Mouse (Mus musculus): ENCODE measurements around the gene Lrrc23. TPM values are rescaled to one million over a fixed set of nuclear protein-coding genes. Genes with fewer than 3 reads are reported as not detected.
"Not testable (repeated sequence)": the region's sequence is repeated elsewhere in the genome, so short reads cannot be mapped to it uniquely, and the experiment has no call there.

Gene Lrrc23
- total RNA-seq, 2 experiments from 2014 or later: 2.1 to 4.3 TPM

DNA sequence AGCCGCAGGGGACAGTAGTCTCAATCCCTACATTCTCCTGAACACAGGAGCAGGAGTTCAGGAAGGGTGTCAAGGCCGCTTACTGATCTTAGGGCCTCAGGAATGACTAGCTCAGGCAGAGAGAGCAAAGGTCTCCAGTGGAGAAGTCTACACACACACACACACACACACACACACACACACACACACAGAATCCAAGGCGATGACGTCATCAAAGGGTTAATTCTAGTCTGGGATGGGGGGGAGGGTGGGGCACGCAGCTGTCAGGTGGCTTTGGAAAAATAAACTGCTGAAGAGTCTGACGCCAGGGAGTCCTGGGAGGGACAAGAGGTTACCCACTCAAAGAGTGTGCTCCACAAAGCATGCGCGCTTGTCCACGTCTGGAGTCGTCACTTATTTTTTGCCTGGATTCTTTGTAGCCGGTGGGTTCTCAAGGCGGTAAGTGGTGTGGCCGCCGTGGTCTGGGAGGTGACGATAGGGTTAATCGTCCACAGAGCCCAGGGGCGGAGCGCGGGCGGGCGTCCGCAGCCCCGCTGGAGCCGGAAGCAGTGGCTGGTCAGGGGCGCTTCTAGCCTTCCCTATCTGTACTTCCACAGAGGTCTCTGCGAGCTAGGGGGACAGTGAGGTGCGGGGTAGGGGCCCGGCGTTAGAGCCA, 29.0 kb upstream of the Lrrc23 start, which contains the start of gene Spsb2:
Gene Spsb2 (plus strand): TSS at position 304 of the 655 bp plus-strand sequence.
- intact Hi-C loops (cut with DNase I): loop anchor here (5.0 kb wide), 1 partner anchor 51 kb away; the partner anchor contains the start of genes Atn1 and Gm45234
- DNase-seq: peak; percentile 71

DNA sequence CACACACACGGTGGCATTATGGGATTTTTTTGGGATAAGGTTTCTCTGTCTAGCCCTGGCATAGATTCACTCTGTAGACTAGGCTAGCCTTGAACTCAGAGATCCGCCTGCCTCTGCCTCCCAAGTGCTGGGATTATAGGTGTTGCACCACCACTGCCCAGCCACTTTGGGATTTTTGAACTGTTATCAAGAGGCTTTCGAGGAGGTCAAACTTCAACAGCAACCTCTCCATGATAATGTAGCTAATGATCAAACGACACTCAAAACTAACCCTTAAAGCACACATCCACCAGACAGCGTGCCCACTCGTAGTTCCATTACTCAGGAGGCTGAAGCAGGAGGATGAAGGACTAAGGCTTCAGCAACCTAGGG, 28.4 kb upstream of the Lrrc23 start:
- DNase-seq: no peak
- intact Hi-C loops (cut with DNase I): loop anchor here (5.0 kb wide), 1 partner anchor 51 kb away; the partner anchor contains the start of genes Atn1 and Gm45234

- intact Hi-C loops (cut with DNase I): loop anchor here (5.0 kb wide), 1 partner anchor 50 kb away; the partner anchor contains the start of genes Atn1 and Gm45234
- no peak for DNase-seq
Observed at GRCm38 (mm10) chr6:124807366-124807765, 27.8 kb upstream of the Lrrc23 start.

GRCm38 (mm10) chr6:124806446-124807140, 27.1 kb upstream of the Lrrc23 start:
- no peak for DNase-seq
- intact Hi-C loops (cut with DNase I): loop anchor here (5.0 kb wide), 1 partner anchor 49 kb away; the partner anchor contains the start of genes Atn1 and Gm45234

DNA sequence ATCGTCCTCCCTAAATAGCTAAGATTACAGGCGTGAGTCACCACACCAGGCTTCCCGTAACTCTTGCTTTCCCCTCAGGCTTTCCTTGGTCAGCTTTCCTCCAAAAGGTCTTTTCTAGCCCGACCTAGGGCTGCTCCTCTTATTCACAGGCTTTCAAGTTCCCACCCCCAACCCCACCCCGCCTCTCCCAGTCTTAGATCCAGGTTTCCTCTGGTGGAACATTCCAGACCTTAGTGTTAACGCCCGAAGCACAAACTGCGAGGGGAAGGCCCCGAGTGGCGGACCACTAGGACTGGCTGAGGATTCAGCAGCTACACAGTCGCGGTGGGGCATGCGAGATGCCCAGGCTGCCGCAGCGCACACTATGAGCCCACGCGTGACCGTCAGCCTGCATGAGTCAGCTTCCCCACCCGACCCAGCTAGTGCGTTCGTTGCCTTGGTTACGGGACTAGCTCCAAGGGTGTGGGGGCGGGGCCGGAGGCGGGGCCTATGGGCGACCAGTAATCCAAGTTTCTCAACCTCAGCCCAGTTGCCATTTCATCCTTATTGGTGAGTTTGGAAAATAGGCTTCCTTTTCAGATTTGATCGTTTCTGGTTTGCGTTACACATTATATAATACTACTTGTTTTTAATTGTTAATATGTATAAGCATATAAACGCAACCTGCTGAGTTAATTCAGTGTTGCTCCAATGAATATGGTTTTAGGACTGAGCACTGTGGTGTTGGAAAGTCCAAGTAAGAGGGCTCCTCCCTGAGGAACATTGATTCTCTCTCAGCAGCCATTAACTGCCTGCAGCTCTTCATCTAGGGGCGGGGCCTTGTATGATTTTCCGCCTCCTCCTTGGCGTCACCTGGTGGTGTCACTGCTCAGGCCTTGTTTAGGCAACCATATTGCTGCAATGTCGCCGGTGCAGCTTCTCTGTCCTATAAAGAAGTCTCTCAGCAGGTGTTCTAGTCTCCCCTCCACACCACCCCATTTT, 26.1 kb upstream of the Lrrc23 start:
- DNase-seq: peak; percentile 92

GRCm38 (mm10) chr6:124804341-124804740, 24.8 kb upstream of the Lrrc23 start:
- DNase-seq: no peak
- intact Hi-C loops (cut with DNase I): no loop called here

More for the DNA sequence above, 26.1 kb upstream of the Lrrc23 start:
- intact Hi-C loops (cut with DNase I): loop anchor here (5.0 kb wide), 1 partner anchor 48 kb away; the partner anchor contains the start of genes Atn1 and Gm45234

DNA sequence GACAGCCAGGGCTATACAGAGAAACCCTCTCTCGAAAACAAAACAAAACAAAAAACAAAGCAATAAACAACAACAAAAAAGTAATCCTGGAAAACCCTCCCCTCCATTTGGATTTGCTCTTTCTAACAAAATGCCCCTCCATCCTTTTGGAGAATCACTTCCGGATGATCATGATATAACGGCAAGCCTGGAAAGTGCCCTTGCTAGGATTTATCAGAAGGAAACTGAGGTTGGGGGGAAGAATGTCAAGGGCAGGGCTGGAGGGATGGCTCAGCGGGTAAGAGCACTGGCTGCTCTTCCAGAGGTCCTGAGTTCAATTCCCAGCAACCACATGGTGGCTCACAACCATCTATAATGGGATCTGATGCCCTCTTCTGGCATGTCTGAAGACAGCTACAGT, 24.2 kb upstream of the Lrrc23 start:
- intact Hi-C loops (cut with DNase I); DNase-seq: not testable (repeated sequence)

GRCm38 (mm10) chr6:124803061-124803460, 23.5 kb upstream of the Lrrc23 start:
- DNase-seq: no peak
- intact Hi-C loops (cut with DNase I): no loop called here

DNA sequence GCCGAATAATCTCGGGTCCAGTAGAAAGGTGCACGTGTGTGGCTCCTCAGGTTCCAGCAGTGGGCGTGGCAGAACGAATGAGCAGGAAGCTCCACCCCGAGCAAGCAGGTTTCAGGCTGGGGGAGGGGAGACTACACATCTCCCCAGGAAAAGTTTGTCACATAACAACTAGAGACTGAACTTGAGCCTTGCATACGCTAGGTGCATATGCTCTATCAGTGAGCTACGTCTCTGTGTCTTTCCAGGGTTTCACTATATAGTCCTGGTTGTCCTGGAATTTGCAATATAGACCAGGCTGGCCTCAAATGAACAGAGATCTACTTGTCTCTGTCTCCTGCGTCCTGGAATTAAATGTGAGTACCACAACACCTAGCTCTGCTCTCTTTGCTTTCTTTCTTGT, 22.9 kb upstream of the Lrrc23 start:
- DNase-seq; intact Hi-C loops (cut with DNase I): not testable (repeated sequence)

GRCm38 (mm10) chr6:124796200-124796599, 16.7 kb upstream of the Lrrc23 start:
- no peak for DNase-seq
- intact Hi-C loops (cut with DNase I): no loop called here

GRCm38 (mm10) chr6:124795781-124796180, 16.3 kb upstream of the Lrrc23 start:
- DNase-seq: no peak
- intact Hi-C loops (cut with DNase I): no loop called here

DNA sequence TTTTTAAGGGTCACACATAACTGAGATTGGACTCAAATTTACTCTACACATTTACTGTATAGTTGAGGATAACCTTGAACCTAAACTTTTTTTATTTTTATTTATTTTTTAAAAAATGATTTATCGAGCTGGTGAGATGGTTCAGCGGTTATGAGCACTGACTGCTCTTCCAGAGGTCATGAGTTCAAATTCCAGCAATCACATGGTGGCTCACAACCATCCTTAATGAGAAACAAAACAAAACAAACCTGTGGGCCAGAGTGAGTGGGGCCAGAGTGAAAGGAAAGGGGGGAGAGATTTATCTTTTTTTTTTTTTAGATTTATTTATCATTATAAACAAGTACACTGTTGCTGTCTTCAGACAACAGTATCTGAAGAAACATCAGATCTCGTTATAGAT, 12.4 kb upstream of the Lrrc23 start:
- intact Hi-C loops (cut with DNase I): no loop called here
- no peak for DNase-seq

- DNase-seq: no peak
- intact Hi-C loops (cut with DNase I): no loop called here
Observed at GRCm38 (mm10) chr6:124790121-124790520, 10.6 kb upstream of the Lrrc23 start.

- intact Hi-C loops (cut with DNase I): no loop called here
- DNase-seq: peak; percentile 24
Observed at GRCm38 (mm10) chr6:124789519-124789918, 10.0 kb upstream of the Lrrc23 start.

- intact Hi-C loops (cut with DNase I): no loop called here
- no peak for DNase-seq
Observed at GRCm38 (mm10) chr6:124787722-124788121, 8.2 kb upstream of the Lrrc23 start.

DNA sequence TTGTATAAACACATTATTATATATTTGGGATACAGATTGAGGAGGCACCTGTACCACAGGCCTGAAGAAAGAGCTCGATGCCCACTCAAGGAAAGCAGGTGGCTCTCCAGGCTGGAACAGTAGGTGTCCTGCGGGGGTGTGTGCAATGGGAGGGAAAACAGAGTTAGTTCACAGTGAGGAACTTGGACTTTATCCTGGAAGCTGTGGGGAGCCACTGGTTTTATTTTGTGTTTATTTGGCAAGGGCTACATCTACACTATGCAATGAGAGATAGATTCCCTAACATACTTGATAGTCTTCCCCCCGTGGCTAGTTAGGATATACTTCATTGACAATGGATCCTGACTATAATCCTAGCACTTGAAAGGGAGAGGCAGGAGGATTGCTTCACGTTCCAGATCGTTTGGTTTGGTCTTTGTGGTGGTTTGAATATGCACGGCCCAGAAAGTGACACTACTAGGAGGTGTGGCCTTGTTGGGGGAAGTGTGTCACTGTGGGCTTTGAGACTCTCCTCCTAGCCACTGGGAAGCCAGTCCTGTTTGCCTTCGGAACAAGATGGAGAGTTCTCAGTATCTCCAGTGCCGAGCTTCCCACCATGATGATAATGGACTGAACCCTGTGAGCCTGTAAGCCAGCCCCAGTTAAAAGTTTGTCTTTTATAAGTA, 7.4 kb upstream of the Lrrc23 start:
- intact Hi-C loops (cut with DNase I): no loop called here
- DNase-seq: no peak

DNA sequence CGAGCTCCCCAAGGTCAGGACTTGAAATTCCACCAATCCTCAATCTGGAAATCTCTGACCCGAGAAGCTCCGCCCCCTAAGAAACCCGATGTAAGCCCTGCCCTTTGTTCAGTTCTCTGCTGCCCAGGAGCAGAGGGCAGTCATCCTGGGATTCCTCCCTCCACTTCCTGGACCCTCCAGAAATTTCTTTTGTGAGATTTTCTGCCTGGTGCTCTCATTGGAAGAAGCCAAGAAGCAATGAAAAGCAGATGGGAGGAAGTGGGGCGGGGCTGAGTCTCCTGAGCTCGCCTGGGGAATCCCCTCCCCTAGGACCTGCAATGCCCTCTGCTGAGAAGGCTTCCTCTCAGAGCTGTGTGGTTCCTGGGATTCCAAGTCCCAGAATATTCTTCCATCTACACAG, 2.9 kb upstream of the Lrrc23 start:
- DNase-seq: no peak
- intact Hi-C loops (cut with DNase I): no loop called here

DNA sequence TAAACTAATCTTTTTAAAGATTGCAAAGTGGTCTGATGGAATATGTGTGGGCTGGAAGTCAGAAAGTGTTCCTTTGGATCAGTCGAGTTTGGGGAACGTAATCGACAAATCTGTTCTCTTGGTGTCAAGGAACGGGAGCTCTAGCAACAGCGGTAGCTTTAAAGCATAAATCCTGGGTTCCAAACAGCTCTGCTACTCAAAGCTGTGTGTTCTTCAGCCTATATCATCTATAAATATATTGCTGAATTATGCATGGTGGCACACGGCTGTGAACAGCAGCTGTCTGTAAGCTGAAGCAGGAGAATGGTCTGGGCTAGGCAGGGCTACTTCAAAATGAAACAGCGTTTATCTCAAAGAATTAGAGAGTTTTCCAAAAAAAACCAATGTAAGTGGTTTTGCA, 1.4 kb upstream of the Lrrc23 start:
- intact Hi-C loops (cut with DNase I): no loop called here
- DNase-seq: no peak

DNA sequence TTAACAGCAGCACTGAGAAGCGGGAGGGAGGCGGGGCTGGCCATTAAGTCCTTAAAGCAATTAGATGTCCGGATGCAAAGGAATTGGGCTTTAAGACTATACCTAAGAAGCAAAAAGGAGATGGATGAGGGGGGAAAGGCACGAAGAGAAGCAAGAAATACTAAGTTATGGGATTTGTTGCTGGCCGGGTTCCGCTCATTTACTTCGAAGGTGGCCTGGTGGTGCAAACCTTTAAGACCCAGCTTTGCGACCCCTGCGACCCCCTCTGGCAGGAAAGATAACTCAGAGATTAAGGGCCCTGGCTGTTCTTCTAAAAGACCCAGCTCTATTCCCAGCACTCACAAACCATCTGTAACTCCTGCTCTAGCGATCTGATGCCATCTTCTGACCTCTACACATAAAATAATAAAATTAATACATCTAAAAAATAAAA, 473 bp upstream of the Lrrc23 start:
- intact Hi-C loops (cut with DNase I): no loop called here
- no peak for DNase-seq

DNA sequence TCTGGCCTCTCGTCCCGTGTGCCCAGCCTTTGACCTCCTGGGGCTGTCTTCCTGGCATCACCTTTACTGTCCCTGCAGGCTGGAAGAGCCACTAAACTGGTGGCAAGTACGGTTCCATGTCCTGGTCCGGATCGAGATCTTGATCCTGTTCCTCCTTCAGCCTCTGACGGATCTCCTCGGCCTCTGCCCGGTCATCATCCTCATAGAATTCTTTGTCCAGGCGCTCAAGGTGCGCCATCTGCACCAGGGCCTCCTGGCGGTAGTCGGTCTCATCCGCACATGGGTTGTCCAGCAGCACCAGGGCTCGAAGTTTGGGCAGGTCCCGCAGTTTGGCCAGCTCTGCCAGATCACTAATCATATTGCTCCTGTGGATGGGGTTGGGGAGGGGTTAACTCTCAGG, 9.0 kb downstream of the Lrrc23 start:
- intact Hi-C loops (cut with DNase I): no loop called here

More for the DNA sequence above, 9.0 kb downstream of the Lrrc23 start:
- no peak for DNase-seq
